Mouse (Mus musculus) ES-E14 (cell line): ENCODE data around the gene Nme1. TPM values are rescaled to one million over a fixed set of nuclear protein-coding genes. Genes with fewer than 3 reads are reported as not detected.
A peak's percentile ranks its signal among the peaks of the same experiment; 100 is the strongest.

Experiments used
- DNase-seq: peaks from one replicate; pipeline ENCODE4 v3.0.0-alpha.2; 2013; ENCODE audit warnings: low read depth, low spot score
- H3K27ac ChIP-seq: 2 replicates; pipeline ENCODE4 v1.5.1; 2012; ENCODE audit warnings: low read depth, mild to moderate bottlenecking, low read length, moderate library complexity, mixed read lengths; ENCODE audit not compliant: poor library complexity, insufficient read depth, severe bottlenecking
- H3K36me3 ChIP-seq: 2 replicates; pipeline ENCODE4 v1.6.1; 2012; ENCODE audit warnings: mild to moderate bottlenecking, low read length, moderate library complexity, mixed read lengths; ENCODE audit not compliant: control insufficient read depth, poor library complexity, insufficient read depth, severe bottlenecking
- H3K4me1 ChIP-seq, 2 experiments: fragments of 150-350 bp in 1 of 2; sonication (generic) in 1 of 2; 2 replicates each; pipeline ENCODE4 v1.6.1; 2012; ENCODE audit warnings: low read length in 2 of 2, mild to moderate bottlenecking in 1 of 2, mixed read lengths in 1 of 2; ENCODE audit not compliant: control insufficient read depth in 2 of 2, insufficient read depth in 2 of 2, poor library complexity in 1 of 2
- H3K4me3 ChIP-seq, 2 experiments: fragments of 150-350 bp in 1 of 2; sonication (generic) in 1 of 2; 2 replicates each; pipeline ENCODE4 v1.5.1; 2012; ENCODE audit warnings: low read length in 2 of 2, low read depth in 1 of 2, mild to moderate bottlenecking in 1 of 2, mixed read lengths in 1 of 2; ENCODE audit not compliant: insufficient read depth in 1 of 2, poor library complexity in 1 of 2, severe bottlenecking in 1 of 2
- H3K9ac ChIP-seq: 2 replicates; pipeline ENCODE4 v1.6.1; 2012; ENCODE audit warnings: low read depth, mild to moderate bottlenecking, low read length, mixed read lengths; ENCODE audit not compliant: poor library complexity, insufficient read depth, severe bottlenecking
- H3K9me3 ChIP-seq: fragments of 150-350 bp; sonication (generic); 2 replicates; pipeline ENCODE4 v1.6.1; 2012; ENCODE audit warnings: low read depth, mild to moderate bottlenecking, low read length; ENCODE audit not compliant: control insufficient read depth, insufficient read depth
- CHD2 ChIP-seq: IDR thresholded peaks from 2 replicates; pipeline ENCODE4 v1.6.1; 2014; ENCODE audit warnings: mild to moderate bottlenecking, low read depth, low read length, inconsistent platforms
- HCFC1 ChIP-seq: IDR thresholded peaks from 2 replicates; pipeline ENCODE4 v1.6.1; 2012; ENCODE audit warnings: low read length, inconsistent platforms, borderline replicate concordance; ENCODE audit not compliant: insufficient read depth
- MAFK ChIP-seq: IDR thresholded peaks from 2 replicates; pipeline ENCODE4 v1.6.1; 2014; ENCODE audit warnings: mild to moderate bottlenecking, low read depth, low read length, inconsistent platforms; ENCODE audit not compliant: insufficient read depth
- ZC3H11A ChIP-seq: IDR thresholded peaks from 2 replicates; pipeline ENCODE4 v1.6.1; 2012; ENCODE audit warnings: low read depth, mild to moderate bottlenecking, inconsistent platforms, low read length, borderline replicate concordance
- ZNF384 ChIP-seq: IDR thresholded peaks from 2 replicates; pipeline ENCODE4 v1.6.1; 2012; ENCODE audit warnings: low read depth, low read length, inconsistent platforms
- in situ Hi-C, 2 experiments: fragments of 600-800 bp; cut with MboI; formaldehyde crosslinking; loops; one replicate each; pipeline ENCODE4 v1.15.1; 2025; ENCODE audit warnings: low sequenced_read_pairs in 2 of 2, inconsistent platforms in 1 of 2; ENCODE audit not compliant: unreplicated experiment in 2 of 2
- total RNA-seq: library from RNA; depleted of rRNA; stranded (reverse); fragments of 300-350 nt; gene quantifications from 2 replicates; pipeline ENCODE4 v1.2.3, GENCODE M21; 2012; rRNA removed

Nme1 gene
- total RNA-seq: 141 and 163 TPM in 2 replicates

- Histone ChIP-seq H3K4me3 (peak within 1 kb of the TSS; percentile 79 to 92), H3K27ac (peak within 1 kb of the TSS; percentile 68), H3K9ac (peak within 1 kb of the TSS; percentile 86), H3K36me3 (peaks cover 19% of the 10 kb centered on the region), H3K9me3 (no peaks in the 10 kb centered on the region), H3K4me1 (peaks cover 0 to 3% of the 10 kb centered on the region in 2 experiments; a peak in 2 of 4 replicates)
- DNase-seq: peak; percentile 96
- TF ChIP-seq ZNF384 (0 out of 2 replicates have a peak, but pooled peaks have one; percentile 31), HCFC1 (peak; percentile 91), ZC3H11A (0 out of 2 replicates have a peak, but pooled peaks have one; percentile 6), MAFK (no peak)
- in situ Hi-C loops: no loop called here
Measured at GRCm38 (mm10) chr11:93968005-93968847, at the start of gene Nme1, which contains the start of gene Gm20390. Gene Nme1 (minus strand): TSS chr11:93968521. Gene Gm20390 (minus strand): TSS chr11:93968293.

GRCm38 (mm10) chr11:94003346-94003745, 35.0 kb upstream of the Nme1 start:
- Histone ChIP-seq H3K36me3 (no peaks in the 10 kb centered on the region), H3K4me3 (no peak overlapping the region), H3K27ac (no peak overlapping the region), H3K9me3 (no peaks in the 10 kb centered on the region), H3K9ac (no peak overlapping the region), H3K4me1 (no peaks in the 10 kb centered on the region)
- TF ChIP-seq CHD2 (no peak), ZC3H11A (no peak), ZNF384 (no peak), HCFC1 (no peak), MAFK (no peak)
- in situ Hi-C loops: no loop called here
- DNase-seq: no peak

- H3K27ac ChIP-seq: no peak overlapping the region
- TF ChIP-seq ZNF384 (no peak), MAFK (no peak)
- in situ Hi-C loops: no loop called here
- peaks cover 0 to 4% of the 10 kb centered on the region in 2 experiments; a peak in 2 of 4 replicates for H3K4me1 ChIP-seq
- H3K4me3 ChIP-seq: no peak overlapping the region
- no peaks in the 10 kb centered on the region for H3K36me3 ChIP-seq
- no peak overlapping the region for H3K9ac ChIP-seq
- H3K9me3 ChIP-seq: no peaks in the 10 kb centered on the region
- DNase-seq: no peak
Measured at GRCm38 (mm10) chr11:93999276-93999675, 31.0 kb upstream of the Nme1 start.

- Histone ChIP-seq H3K9ac (no peak overlapping the region), H3K9me3 (no peaks in the 10 kb centered on the region), H3K4me1 (peaks cover 0 to 4% of the 10 kb centered on the region in 2 experiments; a peak in 2 of 4 replicates), H3K36me3 (no peaks in the 10 kb centered on the region), H3K4me3 (peak overlapping the region in 1 of 2 experiments; percentile 98; a peak in 2 of 4 replicates), H3K27ac (no peak overlapping the region)
- no peak for TF ChIP-seq ZC3H11A
- TF ChIP-seq ZNF384: no peak
- TF ChIP-seq HCFC1: no peak
- TF ChIP-seq CHD2: no peak
- no peak for TF ChIP-seq MAFK
- in situ Hi-C loops: no loop called here
- DNase-seq: no peak
Measured at GRCm38 (mm10) chr11:93997141-93997775, 28.9 kb upstream of the Nme1 start.
